Mouse (Mus musculus): Measurements from ENCODE around the gene Pygo2.
A peak's percentile ranks its signal among the peaks of the same experiment; 100 is the strongest.
"Not testable (repeated sequence)": the region's sequence is repeated elsewhere in the genome, so short reads cannot be mapped to it uniquely, and the experiment has no call there.

The Pygo2 gene

GRCm38 (mm10) chr3:89421002-89421774 is 8.8 kb upstream of the Pygo2 start:
- no peak for DNase-seq

DNA sequence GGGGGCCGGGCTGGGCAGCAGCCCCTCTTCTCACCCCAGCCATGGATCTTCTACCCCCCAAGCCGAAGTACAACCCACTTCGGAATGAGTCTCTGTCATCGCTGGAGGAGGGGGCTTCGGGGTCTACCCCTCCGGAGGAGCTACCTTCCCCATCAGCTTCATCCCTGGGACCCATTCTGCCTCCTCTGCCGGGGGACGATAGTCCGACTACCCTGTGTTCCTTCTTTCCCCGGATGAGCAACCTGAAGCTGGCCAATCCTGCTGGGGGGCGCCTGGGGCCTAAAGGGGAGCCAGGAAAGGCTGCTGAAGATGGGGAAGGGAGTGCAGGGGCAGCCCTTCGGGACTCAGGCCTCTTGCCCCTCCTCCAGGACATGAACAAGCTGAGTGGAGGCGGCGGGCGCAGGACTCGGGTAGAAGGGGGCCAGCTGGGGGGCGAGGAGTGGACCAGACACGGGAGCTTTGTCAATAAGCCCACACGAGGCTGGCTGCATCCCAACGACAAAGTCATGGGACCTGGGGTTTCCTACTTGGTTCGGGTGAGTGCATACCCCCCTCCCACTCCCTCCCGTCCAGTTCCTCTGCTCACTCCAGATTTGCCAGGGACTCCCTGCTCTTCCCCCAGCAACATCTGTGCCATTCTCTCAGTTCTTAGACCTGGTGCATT is 8.1 kb upstream of the Pygo2 start:
- no peak for DNase-seq

GRCm38 (mm10) chr3:89422556-89423205 is 7.3 kb upstream of the Pygo2 start:
- DNase-seq, result no peak

DNA sequence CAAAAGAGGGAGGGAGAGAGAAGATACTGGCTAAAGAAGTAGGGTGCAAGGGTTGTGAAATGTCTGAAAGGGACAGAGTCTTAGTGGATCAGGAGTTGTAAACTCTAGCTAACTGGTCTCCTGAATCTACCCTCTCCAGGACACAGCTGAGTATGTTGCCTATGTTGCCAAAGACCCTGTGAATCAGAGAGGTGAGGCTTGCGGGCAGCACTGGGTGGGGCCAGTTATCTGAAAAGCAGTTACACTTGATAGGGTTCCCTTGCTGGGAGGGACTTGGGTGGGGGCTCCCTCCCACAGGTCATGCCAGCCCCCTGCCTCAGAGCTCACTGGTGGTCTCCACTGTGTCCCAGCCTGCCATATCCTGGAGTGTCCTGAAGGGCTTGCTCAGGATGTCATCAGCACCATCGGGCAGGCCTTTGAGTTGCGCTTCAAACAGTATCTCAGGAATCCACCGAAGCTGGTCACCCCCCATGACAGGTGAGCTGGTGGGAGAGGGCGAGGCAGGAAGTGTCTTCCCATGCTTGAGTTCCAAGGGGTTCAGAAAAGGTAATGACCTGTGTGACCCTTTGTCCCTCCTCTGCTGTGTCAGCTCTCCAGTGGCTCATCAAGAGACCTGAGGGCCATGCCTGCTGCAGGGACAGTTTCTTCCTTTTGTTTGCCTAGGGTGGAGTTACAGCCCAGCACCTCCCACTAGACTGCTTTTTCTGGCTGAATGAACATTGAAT is 5.4 kb upstream of the Pygo2 start:
- DNase-seq, result no peak

DNA sequence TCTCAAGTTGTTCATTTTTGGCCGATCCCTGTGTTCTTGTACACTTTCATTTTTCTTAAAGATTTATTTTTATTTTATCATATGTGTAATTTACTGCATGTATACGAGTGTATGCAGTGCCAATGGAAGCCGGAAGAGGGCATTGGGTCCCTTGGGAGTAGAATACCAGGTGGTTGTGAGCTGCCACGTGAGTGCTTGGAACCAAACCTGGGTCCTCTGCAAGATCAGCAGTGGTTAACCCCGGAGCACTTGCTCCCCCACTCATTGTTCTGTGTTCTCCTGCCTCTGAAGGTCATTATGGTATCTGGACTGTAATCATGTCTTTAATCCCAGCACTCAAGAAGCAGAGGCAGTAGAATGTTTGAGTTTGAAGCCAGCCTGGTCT is 4.9 kb upstream of the Pygo2 start:
- DNase-seq, result no peak

DNA sequence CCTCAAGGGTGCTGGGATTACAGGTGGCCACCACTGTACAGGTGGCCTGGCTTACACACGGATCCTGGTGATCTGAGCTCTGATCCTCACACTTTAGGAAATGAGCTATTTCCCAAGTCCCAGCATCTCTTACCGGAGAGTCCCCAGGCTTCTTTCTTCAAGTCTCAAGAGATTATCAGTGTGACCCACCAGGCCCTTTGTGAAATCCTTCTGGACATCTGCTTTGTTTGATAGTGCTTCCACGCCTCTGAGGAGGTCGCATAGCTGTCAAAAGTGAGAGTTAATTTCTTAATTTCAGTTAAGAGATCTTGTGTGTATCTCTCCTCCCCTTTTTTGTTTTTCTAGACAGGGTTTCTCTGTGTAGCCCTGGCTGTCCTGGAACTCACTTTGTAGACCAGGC is 4.1 kb upstream of the Pygo2 start:
- no peak for DNase-seq

- DNase-seq, result not testable (repeated sequence)
Measured at GRCm38 (mm10) chr3:89429021-89429420, 993 bp upstream of the Pygo2 start.

DNA sequence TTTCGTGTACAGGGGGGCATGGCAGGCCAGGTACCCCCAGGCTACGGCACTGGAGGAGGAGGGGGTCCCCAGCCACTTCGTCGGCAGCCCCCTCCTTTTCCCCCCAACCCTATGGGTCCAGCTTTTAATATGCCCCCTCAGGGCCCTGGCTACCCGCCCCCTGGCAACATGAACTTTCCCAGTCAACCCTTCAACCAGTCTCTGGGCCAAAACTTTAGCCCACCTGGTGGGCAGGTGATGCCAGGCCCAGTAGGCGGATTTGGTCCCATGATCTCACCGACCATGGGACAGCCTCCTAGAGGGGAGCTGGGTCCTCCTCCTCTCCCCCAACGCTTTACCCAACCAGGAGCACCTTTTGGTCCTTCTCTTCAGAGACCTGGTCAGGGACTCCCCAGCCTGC is 2.6 kb downstream of the Pygo2 start:
- DNase-seq, result no peak

DNA sequence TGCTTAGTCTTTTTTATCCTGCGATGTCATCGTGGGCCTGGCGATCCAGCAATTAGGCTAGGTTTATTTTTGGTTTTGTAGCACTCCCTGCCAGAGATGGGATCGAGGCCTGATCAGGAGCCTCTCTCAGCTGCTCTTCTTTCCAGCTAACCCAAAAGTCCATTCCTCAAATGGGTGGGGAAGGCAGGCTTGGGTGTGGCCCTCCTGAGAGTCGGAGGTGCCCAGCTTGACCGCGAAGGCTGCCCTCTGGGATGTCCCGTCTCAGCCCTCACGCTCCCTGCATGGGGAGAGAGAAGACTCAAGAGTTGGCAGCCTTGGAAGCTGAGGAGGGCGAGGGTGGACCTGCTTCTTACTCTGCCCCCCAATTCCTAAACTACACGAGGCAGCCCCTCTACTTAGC is 4.5 kb downstream of the Pygo2 start:
- no peak for DNase-seq

DNA sequence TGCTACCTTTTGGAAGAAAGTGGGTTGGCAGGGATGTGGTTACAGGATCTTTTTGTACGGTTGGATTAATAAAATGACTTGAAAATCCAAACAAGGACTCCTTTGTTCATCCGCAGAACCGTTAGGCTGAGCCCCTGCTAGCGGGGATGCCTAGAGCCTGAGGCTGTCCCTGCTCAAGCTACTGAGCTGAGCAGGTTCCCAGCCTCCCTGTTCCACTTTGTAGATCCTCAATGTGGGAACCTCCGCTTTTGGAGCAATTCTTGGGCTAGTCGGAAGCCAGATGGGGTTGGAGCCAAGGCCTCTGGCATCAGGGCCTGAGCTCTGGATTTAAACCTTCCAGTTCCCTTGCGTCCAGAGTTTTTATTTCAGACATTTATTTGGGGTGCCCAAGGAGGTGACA is 5.0 kb downstream of the Pygo2 start:
- DNase-seq, result no peak

GRCm38 (mm10) chr3:89436176-89437113 is 6.4 kb downstream of the Pygo2 start, which contains the start of gene Pbxip1:
Gene Pbxip1 (plus strand): TSS chr3:89436706.
- DNase-seq, result peak; percentile 59 to 69

DNA sequence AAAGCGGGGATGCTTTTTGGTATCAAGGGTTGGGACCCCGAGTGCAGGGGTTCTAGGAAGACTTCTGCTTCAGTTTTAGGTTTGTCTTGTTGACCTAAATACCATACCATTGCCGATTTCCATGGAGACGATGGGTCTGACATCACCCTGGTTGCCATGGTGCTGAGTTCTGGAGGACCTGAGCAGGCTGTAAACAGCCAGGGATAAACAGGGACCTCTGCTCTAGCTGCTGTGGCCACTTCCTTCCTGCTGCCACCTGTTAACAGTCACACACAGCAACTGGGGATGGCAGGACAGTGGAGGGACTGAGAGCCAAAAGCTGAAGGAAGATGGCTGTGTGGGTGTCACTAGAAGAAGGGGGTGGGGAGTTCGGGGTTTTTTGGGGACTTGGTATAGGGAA is 7.3 kb downstream of the Pygo2 start:
- DNase-seq, result peak in 1 of 2 experiments; percentile 43

DNA sequence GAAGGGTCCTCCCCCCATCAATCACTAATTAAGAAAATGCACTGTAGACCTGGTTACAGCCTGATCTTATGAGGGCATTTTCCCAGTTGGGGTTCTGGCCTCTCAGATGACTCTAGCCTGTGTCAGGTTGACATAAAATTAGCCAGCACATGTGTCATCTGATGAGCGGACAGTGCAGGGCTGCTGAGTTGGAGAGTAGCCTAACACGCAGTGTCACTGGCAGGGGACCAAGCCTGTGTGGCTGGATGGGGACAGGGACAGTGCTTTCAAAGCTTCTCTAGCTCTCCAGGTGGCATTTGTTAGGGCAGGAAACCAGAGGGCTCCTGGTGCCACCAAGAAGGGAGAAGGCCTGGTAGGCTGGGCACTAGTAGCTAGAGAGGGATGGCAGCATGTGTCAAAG is 10.7 kb downstream of the Pygo2 start:
- DNase-seq, result no peak

GRCm38 (mm10) chr3:89448720-89449537 is 18.9 kb downstream of the Pygo2 start:
- no peak for DNase-seq

DNA sequence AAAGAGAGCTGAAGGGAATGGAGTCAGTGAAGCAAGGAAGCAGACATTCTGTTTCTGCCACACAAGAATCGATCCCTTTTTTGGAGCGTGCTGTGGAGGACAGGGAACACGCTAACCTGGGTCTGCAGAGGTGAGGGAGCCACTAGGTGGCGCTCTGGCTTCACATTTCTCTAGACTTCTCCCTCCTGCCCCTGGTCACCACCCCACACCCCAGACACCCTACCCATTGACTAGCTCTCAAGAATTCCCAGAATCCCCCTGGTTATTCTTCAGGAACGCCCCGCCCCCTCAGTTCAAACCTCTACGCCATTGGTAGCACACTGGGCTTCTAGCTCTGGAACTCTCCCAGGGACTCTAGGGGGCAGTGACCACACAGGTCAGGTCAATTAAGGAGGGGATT is 19.5 kb downstream of the Pygo2 start:
- DNase-seq, result peak; percentile 76

DNA sequence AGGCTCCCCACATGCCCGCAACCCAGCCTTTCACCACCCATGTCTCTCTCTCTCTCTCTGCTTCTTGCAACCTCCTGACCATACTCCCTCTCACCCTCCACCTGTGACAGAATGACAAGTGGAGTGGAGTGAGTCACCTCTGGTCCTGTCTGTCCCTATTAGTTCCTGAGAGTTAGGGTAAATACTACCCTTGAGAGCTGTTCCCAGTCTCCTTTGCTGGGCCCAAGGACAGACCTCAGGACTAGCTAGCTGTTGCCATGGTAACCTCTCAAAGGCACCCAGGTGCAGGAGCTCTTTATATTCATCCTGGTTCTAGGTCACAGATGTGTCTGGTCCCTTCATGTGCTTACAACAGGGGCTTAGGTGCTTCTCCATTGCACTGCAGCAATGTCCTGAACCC is 21.9 kb downstream of the Pygo2 start:
- peak; percentile 39 to 67 for DNase-seq

- no peak for DNase-seq
Measured at GRCm38 (mm10) chr3:89454401-89455177, 24.6 kb downstream of the Pygo2 start, which contains the start of gene Pmvk. Gene Pmvk (plus strand): TSS chr3:89454541.

DNA sequence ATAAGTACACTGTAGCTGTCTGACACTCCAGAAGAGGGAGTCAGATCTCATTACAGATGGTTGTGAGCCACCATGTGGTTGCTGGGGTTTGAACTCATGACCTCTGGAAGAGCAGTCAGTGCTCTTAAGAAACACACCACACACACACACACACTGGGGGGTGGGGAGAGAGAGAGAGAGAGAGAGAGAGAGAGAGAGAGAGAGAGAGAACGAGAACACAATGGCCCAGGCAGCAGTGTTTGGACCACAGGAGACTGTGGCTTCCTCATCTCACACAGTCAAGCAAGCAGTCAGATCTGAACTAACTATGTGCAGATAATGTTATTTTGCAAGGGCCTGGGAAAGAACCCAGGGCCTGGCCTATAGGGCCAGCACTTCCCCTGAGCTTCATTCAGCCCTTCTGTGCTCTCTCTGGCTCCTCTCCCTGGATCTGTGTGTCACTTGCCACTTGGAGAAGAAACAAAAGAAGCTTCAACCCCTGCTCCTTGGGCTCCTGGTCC is 25.8 kb downstream of the Pygo2 start:
- no peak for DNase-seq

DNA sequence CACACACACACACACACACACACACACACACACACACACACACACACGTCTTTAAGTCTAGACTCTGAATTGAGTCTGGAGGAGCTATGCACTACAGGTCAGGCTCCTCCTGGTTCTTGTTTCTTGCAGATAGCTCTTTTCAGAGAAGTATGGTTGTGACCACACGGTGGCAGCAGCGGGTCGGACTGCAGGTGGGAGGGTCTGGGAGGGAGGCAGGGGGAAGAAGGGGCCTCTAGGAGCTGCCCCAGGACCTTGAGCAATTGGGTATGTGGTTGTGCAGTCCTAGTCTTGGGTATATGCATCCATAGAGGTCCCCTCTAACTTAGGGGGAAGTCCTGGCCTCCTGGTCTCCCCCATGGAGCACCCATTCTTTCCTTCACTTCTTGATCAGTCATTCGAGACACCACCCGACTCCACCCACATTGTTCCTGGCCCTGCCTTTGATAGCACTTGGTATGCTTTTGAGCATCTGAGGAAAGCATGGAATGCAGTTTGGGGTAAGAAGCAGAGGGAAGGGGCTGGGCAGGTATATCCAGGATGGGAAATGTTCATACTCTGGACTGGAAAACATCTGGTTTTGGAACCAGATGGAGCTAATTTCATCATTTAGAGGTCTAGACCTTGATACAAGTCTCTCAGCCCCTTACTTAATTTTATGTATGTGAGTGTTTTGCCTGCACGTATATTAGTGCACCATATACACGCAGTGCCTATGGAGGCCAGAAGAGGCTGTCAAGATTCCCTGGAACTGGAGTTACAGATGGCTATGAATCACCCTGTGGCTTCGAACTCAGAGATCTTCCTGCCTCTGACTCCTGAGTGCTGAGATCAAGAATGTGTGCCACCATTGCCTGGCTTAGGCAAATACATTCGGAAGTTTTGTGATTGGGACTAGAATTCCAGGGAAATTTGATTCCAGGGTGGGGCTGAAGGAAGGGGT is 27.0 kb downstream of the Pygo2 start:
- DNase-seq, result peak; percentile 81 to 86

Data from thymus, postnatal 36 days (tissue).